Mouse (Mus musculus) left cerebral cortex, adult 2 months (tissue): Measurements from ENCODE around the gene Cfap298. TPM values are rescaled to one million over a fixed set of nuclear protein-coding genes. Genes with fewer than 3 reads are reported as not detected.
A peak's percentile ranks its signal among the peaks of the same experiment; 100 is the strongest.

Experiments
- DNase-seq, 2 experiments: peaks; one replicate each; pipeline ENCODE4 v3.0.0; 2021 to 2022; ENCODE audit warnings: low spot score in 2 of 2, mixed read lengths in 1 of 2; ENCODE audit errors: extremely low spot score in 1 of 2
- H3K27ac ChIP-seq: fragments of 200-600 bp; 2 replicates; pipeline ENCODE4 v1.8.1; 2022
- H3K4me3 ChIP-seq: fragments of 200-600 bp; 2 replicates; pipeline ENCODE4 v1.8.1; 2022
- CTCF ChIP-seq: fragments of 200-600 bp; IDR thresholded peaks from 2 replicates; pipeline ENCODE4 v1.8.1; 2022; ENCODE audit warnings: antibody characterized with exemption, mild to moderate bottlenecking, moderate library complexity
- intact Hi-C: fragments of 180-260 bp; cut with DNase I; formaldehyde crosslinking; loops from one replicate; pipeline ENCODE4 v1.15.1; 2025
- long read RNA-seq, 2 experiments: library from polyadenylated mRNA; stranded (forward); transcript quantifications; one replicate each; pipeline ENCODE4 v2.0.0; 2021; ENCODE audit warnings: borderline mapping rate in 2 of 2
- total RNA-seq, 2 experiments: library from RNA; stranded (reverse); gene quantifications; 2 replicates each; pipeline ENCODE4 v1.2.3; 2021

The Cfap298 gene
- total RNA-seq: 10 to 100 TPM; 40.6 to 42.1 TPM
- long read RNA-seq, experiment 1, transcript Cfap298-201 (7 exons, 1,430 nt): major isoform, 36 of 43 reads
- long read RNA-seq, experiment 1, partial matches to known transcripts: 2 of 43 reads
- long read RNA-seq, experiment 1, other reads (novel, unspliced or antisense): 5 of 43 reads
- long read RNA-seq, experiment 2, transcript Cfap298-201 (7 exons, 1,430 nt): major isoform, 24 of 33 reads
- long read RNA-seq, experiment 2, partial matches to known transcripts: 4 of 33 reads
- long read RNA-seq, experiment 2, other reads (novel, unspliced or antisense): 5 of 33 reads

DNA sequence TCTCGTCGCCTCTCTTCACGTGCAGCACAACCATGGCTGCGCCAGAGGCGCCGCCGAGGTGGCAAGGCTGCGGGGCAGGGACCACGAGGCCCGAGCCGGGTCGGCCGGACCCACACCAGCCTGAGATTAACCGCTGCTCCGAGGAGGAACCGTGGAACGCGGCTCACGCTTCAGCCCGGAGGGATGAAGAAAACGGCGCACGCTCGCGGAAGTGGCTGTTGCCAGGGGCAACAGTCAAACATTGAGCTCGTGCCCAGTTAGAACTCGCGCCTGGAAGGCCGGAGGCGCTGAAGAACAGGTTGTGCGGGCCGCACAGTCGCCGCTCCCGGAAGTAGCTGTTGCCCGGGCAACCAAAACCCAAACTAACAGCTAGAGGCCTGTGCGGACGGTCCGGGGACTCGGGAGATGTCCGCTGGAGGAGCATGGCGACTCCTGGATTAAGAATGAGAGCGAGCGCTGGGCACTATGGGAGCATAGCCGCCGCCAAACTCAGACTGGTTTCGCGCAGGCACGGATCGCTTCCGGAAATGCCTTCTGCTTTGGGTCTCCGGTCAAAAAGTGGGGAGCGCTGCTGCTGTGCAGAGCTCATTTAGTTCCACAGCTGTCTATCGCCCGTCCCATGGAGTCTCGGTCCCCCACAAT is at the start of gene Cfap298:
TSS of gene Cfap298 (minus strand) at position 428 of the 642 bp plus-strand sequence.
- intact Hi-C loops: no loop called here
- Histone ChIP-seq H3K4me3 (peak within 1 kb of the TSS; percentile 64), H3K27ac (peak within 1 kb of the TSS; percentile 93)
- DNase-seq: peak; percentile 91 to 95
- no peak for TF ChIP-seq CTCF

DNA sequence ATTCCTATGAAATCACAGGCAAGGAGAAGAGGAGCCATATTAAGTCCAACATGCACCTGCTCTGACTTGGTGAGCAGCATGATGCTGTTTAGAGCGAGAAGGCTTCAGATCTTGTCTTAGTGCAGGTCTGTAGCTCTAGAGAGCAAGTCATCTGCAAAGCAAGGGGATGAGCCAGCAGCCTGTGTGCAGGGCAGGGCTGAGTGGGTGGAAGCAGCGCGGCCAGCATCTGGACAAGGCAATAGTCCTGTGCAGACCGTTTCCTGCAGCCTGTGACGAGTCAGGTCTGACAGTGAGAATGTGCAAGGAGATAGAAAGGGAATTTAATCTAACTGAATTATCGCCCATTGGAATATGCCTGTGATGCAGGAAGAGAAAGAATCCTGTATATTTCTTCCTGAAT is 36.1 kb upstream of the Cfap298 start:
- intact Hi-C loops: no loop called here
- Histone ChIP-seq H3K4me3 (no peak overlapping the region), H3K27ac (peak overlapping the region; percentile 28; the same call in 1 of the 2 replicates)
- no peak for TF ChIP-seq CTCF
- no peak for DNase-seq

DNA sequence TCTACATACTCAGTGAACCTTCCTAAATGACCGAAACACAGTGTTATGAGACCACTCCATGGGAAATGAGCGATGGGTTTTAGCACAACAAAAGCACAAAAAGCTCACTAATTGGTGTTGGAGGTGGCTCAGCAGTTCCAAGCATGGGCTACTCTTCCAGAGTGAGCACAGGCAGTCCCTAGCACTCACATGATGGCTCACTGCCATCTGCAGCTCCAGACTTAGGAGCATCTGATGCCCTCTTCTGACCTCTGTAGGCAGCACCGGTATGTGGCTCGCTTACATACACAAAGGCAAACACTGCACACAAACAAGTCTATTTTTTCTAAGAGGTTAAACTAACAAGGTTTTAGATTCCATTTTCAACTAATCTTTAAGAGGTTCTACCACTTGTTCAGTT is 31.3 kb upstream of the Cfap298 start:
- no peak for DNase-seq
- no peak overlapping the region for H3K4me3 ChIP-seq
- no peak overlapping the region for H3K27ac ChIP-seq
- no peak for TF ChIP-seq CTCF
- intact Hi-C loops: no loop called here

DNA sequence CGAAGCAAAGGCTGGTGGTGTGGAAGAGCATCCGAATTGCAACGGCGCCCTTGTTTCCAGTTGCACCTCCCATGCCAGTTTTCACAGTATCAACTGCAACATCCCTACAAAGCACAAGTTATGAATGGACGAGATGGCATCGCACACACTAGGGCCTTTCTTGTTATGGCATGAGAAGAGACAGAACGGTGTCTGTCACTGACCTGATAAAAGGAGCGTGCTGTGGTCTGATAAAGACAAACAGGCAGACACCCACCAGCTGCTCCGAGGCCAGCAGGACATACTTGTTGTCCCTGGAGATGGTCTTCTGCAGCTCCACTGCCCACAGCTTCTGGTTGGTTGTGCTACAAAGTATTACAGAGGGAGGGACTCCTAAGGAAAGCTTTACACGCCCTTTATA is 29.4 kb upstream of the Cfap298 start:
- intact Hi-C loops: no loop called here
- no peak for DNase-seq
- H3K27ac ChIP-seq: no peak overlapping the region
- no peak overlapping the region for H3K4me3 ChIP-seq
- TF ChIP-seq CTCF: no peak

DNA sequence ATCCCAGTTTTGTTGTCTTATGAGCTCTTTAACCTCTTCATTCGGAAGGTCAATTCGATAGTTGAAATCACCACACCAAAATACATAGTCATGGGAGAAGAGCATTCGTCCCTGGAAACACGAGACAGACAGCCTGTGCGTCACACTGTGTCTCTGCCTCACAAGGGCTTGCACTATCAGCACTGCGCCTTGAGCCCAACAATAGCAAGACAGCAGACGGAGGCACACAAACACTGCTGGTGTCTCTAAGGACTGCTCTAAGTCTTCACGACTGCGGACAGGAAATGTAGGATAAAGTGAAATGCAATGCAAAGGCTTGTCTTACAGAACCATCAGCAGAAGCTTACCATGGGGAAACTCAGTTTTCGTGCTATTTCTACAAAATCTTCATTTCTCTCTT is 29.0 kb upstream of the Cfap298 start:
- no peak for TF ChIP-seq CTCF
- intact Hi-C loops: no loop called here
- DNase-seq: no peak
- Histone ChIP-seq H3K27ac (no peak overlapping the region), H3K4me3 (no peak overlapping the region)

DNA sequence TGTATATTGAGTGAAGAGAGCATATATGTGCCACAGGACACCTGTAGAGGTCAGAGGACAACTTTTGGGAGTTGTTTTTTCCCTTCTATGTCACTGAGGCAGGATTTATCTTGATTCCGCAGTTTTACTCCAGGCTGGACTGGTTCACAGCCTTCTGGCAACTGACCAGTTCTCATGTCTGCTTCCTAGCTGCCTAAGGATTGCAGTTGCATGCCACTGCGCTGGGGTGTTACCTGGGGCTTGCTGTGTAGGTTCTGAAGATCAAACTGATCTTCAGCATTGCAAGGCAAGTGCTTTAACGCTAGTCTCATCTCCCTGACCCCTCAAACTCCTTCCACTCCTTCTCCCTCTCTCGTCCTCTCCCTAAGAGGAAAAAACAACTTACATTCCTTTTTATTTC is 28.3 kb upstream of the Cfap298 start:
- no peak overlapping the region for H3K27ac ChIP-seq
- DNase-seq: no peak
- no peak overlapping the region for H3K4me3 ChIP-seq
- intact Hi-C loops: no loop called here
- no peak for TF ChIP-seq CTCF

DNA sequence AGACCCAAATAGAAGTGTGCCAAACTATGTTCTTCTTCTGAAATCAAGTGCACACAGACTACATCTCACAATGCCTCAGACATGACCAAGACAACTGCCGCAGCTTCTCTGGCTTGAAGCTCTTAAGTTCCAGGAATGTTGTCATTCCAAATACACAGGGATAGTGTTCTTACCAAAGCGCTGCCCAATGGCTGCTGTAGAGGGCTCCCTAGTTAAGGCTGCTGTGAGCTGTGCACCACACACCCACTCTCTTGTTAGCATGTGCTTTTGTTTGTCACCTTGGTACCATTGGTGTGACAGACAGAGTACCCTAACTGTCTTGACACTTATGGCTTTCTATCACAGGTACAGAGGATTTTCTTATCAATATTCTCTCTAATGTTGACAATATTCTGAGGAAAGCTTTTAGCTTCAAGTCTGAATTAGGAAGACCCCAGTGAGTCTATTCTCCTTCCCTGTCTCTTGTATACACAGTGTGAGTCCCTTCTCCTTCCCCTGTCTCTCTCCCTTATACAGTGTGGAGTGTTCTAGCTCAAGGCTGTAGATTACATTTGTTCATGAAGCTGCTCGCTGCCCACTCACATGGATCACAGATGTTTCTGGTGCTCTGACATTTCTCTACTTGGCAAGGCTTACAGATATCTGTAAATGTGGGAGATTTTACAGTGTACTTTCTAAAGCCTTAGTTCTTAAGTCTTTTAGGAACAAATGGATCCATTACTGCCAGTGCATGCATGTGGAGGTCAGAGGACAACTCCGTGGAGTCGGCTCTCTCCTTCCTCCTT is 23.6 kb upstream of the Cfap298 start:
- Histone ChIP-seq H3K4me3 (no peak overlapping the region), H3K27ac (peak overlapping the region; percentile 68)
- intact Hi-C loops: no loop called here
- no peak; the same call in 1 of the 2 replicates for TF ChIP-seq CTCF
- DNase-seq: peak in 1 of 2 experiments; percentile 29

DNA sequence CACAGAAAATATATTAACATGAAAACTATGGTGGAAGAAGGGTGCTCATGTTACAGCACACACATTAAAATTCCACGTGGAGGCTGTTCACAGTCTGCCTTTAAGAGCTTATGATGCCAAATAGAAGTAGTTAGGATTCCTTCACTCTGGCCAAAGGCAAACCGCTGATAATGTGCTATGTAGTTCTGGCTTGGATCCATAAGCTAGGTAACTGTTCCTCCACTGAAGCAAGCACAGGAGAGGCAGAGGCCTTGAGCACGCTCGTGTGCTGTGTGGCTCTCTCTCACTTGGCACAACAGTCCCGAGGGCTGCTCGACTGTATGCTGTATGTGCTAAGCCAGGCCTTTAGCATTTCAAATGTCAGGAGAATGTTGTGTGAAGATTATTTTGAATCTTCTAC is 20.6 kb upstream of the Cfap298 start:
- Histone ChIP-seq H3K4me3 (no peak overlapping the region), H3K27ac (no peak overlapping the region)
- no peak for DNase-seq
- intact Hi-C loops: no loop called here
- no peak for TF ChIP-seq CTCF

DNA sequence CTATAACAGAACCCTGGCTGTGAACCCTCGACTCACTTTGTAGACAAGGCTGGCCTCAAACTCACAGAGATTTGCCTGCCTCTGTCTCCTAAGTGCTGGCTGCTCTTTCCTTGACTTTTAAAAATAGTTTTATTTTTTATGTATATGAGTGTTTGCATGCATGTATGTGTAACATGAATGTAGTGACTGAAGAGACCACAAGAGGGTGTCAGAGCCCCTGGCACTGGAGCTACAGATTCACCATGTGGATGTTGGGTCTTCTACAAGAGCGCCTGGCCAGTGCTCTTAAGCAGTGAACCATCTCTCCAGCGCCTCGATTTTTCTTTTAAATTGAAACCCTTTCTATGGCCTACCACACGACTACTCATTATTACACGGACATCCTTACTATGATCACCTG is 18.9 kb upstream of the Cfap298 start:
- Histone ChIP-seq H3K4me3 (no peak overlapping the region), H3K27ac (no peak overlapping the region)
- peak; percentile 8 for TF ChIP-seq CTCF
- DNase-seq: no peak
- intact Hi-C loops: loop anchor here (5.0 kb wide), 1 partner anchor 119 kb away; no protein-coding TSS in a partner anchor

DNA sequence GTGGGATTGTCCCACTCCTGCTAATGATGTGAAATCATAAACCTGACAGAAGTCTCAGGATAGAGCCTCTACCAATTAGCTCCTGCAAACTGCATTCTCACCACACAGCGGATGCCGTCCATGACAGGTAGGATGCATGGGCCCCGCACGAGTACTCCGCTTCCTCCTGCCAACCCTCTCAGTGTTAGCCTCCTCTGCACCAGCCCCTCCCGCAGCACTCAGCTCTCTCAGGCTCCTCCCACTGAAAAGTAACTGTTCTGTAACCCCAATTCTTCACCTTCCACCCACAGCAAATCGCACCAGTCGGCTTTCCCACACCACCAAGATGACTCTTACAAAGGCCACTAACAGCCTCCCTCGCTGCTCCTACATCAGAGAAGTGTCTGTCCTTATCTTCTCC is 18.2 kb upstream of the Cfap298 start:
- Histone ChIP-seq H3K27ac (no peak overlapping the region), H3K4me3 (no peak overlapping the region)
- DNase-seq: no peak
- intact Hi-C loops: loop anchor here (5.0 kb wide), 1 partner anchor 119 kb away; no protein-coding TSS in a partner anchor
- TF ChIP-seq CTCF: no peak

DNA sequence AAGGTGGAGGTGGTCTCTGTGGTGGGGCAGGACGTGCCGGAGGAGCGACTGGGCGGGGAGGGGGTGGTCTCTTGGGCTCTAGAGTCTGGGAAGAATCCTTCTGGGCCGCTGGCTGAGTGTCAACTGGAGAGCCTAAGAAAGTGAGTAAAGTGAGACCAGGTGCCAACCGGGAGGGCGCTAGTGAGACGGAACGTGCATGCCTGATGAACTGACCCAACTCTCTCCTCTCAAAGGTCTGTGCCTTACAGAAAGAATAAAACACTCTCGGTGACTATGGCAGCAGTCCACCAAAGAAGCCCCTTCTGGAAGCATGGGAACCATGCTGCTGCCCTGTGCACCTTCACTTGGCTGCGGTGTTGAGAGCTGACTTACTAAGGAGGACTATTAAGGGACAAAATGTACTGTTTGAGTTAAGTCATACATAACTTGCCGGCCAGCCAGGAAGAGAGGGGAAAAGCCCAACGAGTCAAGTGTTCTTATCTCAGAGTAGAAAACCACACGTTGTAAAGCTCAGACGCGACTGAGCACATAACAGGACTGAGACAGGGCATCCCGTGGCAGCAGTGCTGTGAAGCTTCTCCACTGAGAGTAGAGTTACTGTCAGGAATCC is 15.5 kb upstream of the Cfap298 start:
- no peak overlapping the region for H3K4me3 ChIP-seq
- intact Hi-C loops: loop anchor here (5.0 kb wide), 1 partner anchor 122 kb away; no protein-coding TSS in a partner anchor

More for the DNA sequence above, 15.5 kb upstream of the Cfap298 start:
- TF ChIP-seq CTCF: no peak
- DNase-seq: no peak
- no peak overlapping the region for H3K27ac ChIP-seq
